Mouse (Mus musculus): Measurements from ENCODE around the gene Plcz1. TPM values are rescaled to one million over a fixed set of nuclear protein-coding genes. Genes with fewer than 3 reads are reported as not detected.

Plcz1 gene
- 0.18 TPM in 1 of 2 replicates, not detected in the other for polyA plus RNA-seq (2015; fragmentation: Nextera tagmentation; extraction: Ambion mirVana)

- H3K36me3 ChIP-seq: no peaks in the 10 kb centered on the region
- no peak within 1 kb of the TSS for H3K4me3 ChIP-seq
- 92% methylated on average over 5 of the region's 5 CpGs for WGBS
- H3K27ac ChIP-seq (replicated peaks): no peak within 1 kb of the TSS
- no peaks in the 10 kb centered on the region for H3K9me3 ChIP-seq
- H3K4me1 ChIP-seq (replicated peaks): no peaks in the 10 kb centered on the region
- H3K9ac ChIP-seq: no peak within 1 kb of the TSS
- H3K4me2 ChIP-seq: no peak within 1 kb of the TSS
- ATAC-seq (ENCODE audit: low read depth): no peak
- no peaks in the 10 kb centered on the region for H3K27me3 ChIP-seq
Observed at GRCm38 (mm10) chr6:140041357-140041756, at the start of gene Plcz1. TSS of gene Plcz1 (minus strand) at chr6:140041457.

DNA sequence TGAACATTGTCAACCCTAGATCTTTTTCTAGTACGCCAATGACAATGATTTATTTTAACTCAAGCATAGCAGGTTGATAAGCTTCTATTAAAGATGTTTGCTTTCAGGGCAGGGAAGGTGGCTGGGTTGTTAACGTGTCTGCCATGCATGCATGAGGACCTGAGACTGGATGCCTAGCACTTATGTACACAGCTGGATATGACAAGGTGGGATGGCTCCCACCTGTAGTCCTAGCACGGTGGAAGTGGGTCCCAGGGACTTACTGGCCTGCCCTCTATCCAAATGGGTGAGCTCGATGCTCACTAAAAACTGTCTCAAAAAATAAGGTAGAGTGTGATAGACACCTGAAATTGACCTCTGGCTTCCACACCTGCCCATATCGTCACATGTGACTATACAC lies 48.6 kb upstream of the Plcz1 start:
- no peak overlapping the region for H3K27ac ChIP-seq (replicated peaks)
- H3K36me3 ChIP-seq: no peaks in the 10 kb centered on the region
- no peaks in the 10 kb centered on the region for H3K27me3 ChIP-seq
- H3K4me3 ChIP-seq: no peak overlapping the region
- H3K4me2 ChIP-seq: no peak overlapping the region
- no peaks in the 10 kb centered on the region for H3K9me3 ChIP-seq
- WGBS: 86% methylated on average over 5 of the region's 5 CpGs
- ATAC-seq (ENCODE audit: low read depth): no peak
- no peak overlapping the region for H3K9ac ChIP-seq
- no peaks in the 10 kb centered on the region for H3K4me1 ChIP-seq (replicated peaks)

DNA sequence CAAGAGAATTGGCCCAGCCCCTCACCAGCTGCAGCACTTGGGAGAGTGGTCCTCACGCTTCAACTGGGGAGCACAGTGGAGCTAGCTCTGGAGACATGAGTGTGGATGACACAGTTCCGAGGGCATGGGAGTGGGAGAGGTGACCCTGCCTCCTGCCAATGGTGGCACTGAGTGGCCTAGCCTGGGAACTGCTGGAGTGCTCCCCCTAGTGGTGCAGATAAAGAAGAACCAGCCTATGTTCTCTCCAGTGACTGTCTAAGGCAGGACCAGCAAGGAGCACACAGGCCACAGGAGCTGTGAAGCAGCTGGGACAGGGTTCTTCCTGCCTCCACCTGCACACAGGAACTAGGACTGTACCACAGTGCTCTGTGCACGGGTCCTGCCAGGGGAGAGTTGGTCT lies 40.5 kb upstream of the Plcz1 start:
- ATAC-seq (ENCODE audit: low read depth): no peak
- no peak overlapping the region for H3K4me3 ChIP-seq
- no peaks in the 10 kb centered on the region for H3K9me3 ChIP-seq
- H3K4me1 ChIP-seq (replicated peaks): no peaks in the 10 kb centered on the region
- H3K4me2 ChIP-seq: no peak overlapping the region
- H3K9ac ChIP-seq: no peak overlapping the region
- no peaks in the 10 kb centered on the region for H3K27me3 ChIP-seq
- no peaks in the 10 kb centered on the region for H3K36me3 ChIP-seq
- H3K27ac ChIP-seq (replicated peaks): no peak overlapping the region
- 77% methylated on average over 3 of the region's 3 CpGs for WGBS

DNA sequence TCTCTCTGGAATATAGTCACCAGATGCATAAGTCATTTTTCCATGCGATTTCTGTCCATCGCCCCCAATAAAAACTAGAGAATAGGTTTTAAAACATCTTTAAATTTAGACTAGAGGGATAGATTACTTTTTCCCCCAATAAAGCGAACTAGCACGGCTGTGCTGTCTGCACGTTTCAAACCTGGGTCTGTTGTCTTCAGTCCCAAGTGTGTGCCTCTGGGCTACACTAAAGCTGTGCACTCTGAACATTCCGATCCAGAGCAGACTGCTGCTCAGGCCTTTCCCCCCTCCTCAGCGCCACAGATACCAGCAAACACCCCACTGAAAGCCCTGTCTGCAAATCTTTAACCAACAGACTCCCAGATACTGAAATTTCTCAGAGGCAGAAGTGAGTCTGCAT lies 39.7 kb upstream of the Plcz1 start:
- ATAC-seq (ENCODE audit: low read depth): no peak
- Histone ChIP-seq H3K27me3 (no peaks in the 10 kb centered on the region), H3K9me3 (no peaks in the 10 kb centered on the region), H3K4me1 (replicated peaks) (no peaks in the 10 kb centered on the region), H3K36me3 (no peaks in the 10 kb centered on the region), H3K4me3 (no peak overlapping the region), H3K27ac (replicated peaks) (no peak overlapping the region), H3K4me2 (no peak overlapping the region), H3K9ac (no peak overlapping the region)
- WGBS: 83% methylated on average over 7 of the region's 7 CpGs

DNA sequence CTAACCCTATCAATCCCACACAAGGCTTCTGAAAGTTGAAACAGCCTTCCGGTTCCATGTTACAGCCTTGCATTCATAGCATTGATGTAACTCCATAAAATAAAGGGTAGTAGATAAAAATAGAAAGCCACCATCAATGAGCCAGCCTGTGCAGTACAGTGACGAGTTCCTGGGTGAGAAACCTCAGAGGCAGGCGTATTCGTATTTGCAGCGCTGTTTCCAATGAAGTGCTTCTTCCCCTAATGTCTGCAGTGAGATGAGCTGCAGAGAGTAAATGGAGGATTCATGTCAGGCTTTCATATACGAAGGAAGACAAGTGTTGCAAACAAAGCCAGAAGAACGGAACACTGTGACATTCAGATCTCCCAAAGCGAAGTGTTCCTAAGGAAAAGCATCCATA lies 27.9 kb upstream of the Plcz1 start:
- H3K4me1 ChIP-seq (replicated peaks): no peaks in the 10 kb centered on the region
- no peaks in the 10 kb centered on the region for H3K27me3 ChIP-seq
- ATAC-seq (ENCODE audit: low read depth): no peak
- H3K9me3 ChIP-seq: peaks cover 5% of the 10 kb centered on the region; the same call in 1 of the 2 replicates
- no peak overlapping the region for H3K4me3 ChIP-seq
- no peak overlapping the region for H3K27ac ChIP-seq (replicated peaks)
- 92% methylated on average over 8 of the region's 8 CpGs for WGBS
- no peaks in the 10 kb centered on the region for H3K36me3 ChIP-seq
- no peak overlapping the region for H3K9ac ChIP-seq
- no peak overlapping the region for H3K4me2 ChIP-seq

GRCm38 (mm10) chr6:140054271-140054928 lies 13.1 kb upstream of the Plcz1 start:
- ATAC-seq (ENCODE audit: low read depth): no peak

DNA sequence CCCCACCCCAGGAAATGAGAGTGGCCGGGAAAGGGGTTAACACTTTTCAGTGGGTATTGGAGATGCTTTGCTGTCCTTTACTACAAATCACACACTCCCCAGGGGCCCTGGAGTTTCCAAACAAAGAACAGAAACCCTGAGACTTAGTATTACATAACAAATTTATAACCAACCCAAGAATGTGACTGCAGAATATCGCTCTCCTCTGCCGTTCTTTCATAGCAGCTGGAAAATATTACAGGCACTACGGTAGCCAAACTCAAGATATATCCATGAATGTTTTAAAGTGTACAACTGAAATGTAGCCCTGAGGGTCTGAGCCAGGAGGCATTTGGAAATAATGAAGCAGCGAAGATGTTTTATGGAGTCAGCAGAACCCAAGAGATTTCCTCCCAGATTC lies 10.2 kb upstream of the Plcz1 start:
- no peak overlapping the region for H3K4me2 ChIP-seq
- WGBS: 75% methylated on average over 5 of the region's 5 CpGs

More at GRCm38 (mm10) chr6:140054271-140054928, 13.1 kb upstream of the Plcz1 start:
- Histone ChIP-seq H3K27me3 (no peaks in the 10 kb centered on the region), H3K27ac (replicated peaks) (no peak overlapping the region), H3K36me3 (no peaks in the 10 kb centered on the region), H3K9me3 (no peaks in the 10 kb centered on the region), H3K9ac (no peak overlapping the region), H3K4me1 (replicated peaks) (no peaks in the 10 kb centered on the region), H3K4me2 (no peak overlapping the region), H3K4me3 (no peak overlapping the region)
- WGBS: 62% methylated on average over 5 of the region's 5 CpGs

DNA sequence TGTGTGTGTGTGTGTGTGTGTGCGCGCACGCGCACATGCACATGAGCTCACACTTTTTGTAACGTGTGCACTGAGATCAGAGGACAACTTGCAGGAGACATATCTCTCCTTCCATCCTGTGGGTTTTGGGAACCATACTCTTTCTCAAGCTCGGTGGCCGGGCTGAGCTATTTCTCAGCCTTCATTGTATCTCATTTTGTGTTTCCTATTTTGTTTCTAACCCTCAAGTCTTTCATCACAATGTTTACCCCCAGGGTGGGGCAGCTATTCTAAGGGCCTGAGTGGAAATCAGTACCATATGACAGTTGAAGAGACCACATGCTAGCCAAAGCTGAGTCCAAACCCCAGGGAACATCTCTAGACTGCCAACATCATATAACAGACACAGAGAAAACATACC lies 305 bp downstream of the Plcz1 start, which contains the start of gene Capza3:
TSS of gene Capza3 (plus strand) at position 301 of the 400 bp plus-strand sequence.
- Histone ChIP-seq H3K27ac (replicated peaks) (no peak within 1 kb of the TSS), H3K27me3 (no peaks in the 10 kb centered on the region), H3K4me2 (no peak within 1 kb of the TSS), H3K4me1 (replicated peaks) (no peaks in the 10 kb centered on the region), H3K9me3 (no peaks in the 10 kb centered on the region), H3K36me3 (no peaks in the 10 kb centered on the region), H3K9ac (no peak within 1 kb of the TSS), H3K4me3 (no peak within 1 kb of the TSS)
- 95% methylated on average over 7 of the region's 7 CpGs for WGBS
- no peak for ATAC-seq (ENCODE audit: low read depth)

More for the DNA sequence above, 10.2 kb upstream of the Plcz1 start:
- Histone ChIP-seq H3K4me1 (replicated peaks) (no peaks in the 10 kb centered on the region), H3K27ac (replicated peaks) (no peak overlapping the region), H3K27me3 (no peaks in the 10 kb centered on the region), H3K36me3 (no peaks in the 10 kb centered on the region), H3K9me3 (no peaks in the 10 kb centered on the region), H3K4me3 (no peak overlapping the region), H3K9ac (no peak overlapping the region)
- no peak for ATAC-seq (ENCODE audit: low read depth)

DNA sequence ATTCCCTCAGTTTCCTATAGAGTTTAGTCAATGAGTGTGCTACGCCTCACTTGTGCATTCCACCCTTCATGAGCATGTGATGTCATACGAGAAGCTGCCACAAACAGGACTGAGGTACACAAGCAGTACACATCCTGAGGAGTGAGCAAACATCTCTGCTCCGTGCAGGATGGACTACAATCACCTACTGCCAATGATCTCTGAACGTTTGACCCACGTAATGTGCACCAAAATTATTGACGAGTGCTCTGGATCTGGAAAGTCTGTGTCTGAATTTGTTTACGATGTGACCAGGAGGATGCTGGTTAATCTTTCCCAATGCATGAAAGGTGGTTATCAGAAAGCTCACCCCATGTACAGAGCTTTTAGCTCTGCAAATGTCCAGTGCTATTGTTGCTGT lies 16.9 kb downstream of the Plcz1 start:
- H3K9ac ChIP-seq: no peak overlapping the region
- H3K36me3 ChIP-seq: no peaks in the 10 kb centered on the region
- H3K27ac ChIP-seq (replicated peaks): no peak overlapping the region
- no peak overlapping the region for H3K4me3 ChIP-seq
- no peaks in the 10 kb centered on the region for H3K27me3 ChIP-seq
- no peaks in the 10 kb centered on the region for H3K4me1 ChIP-seq (replicated peaks)
- H3K9me3 ChIP-seq: no peaks in the 10 kb centered on the region
- no peak for ATAC-seq (ENCODE audit: low read depth)
- H3K4me2 ChIP-seq: no peak overlapping the region
- WGBS: 80% methylated on average over 7 of the region's 7 CpGs

DNA sequence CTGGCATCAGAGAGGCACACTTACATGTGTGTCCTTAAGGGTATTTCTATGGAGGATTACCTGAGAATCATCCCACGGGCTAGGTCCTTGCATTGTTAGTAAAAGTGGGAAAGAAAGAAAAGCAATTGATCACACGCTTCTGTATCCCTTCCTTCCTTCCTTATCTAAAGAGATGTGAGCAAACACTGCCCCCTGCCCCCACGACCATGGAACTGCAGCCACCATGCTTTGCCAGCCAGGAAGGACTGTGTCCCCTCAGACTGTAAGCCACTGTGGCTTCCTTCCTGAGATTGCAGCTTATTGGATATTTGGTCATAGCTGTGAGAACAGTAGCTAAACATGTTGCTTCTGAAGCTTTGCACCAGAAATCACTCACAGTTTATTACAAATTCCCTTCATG lies 36.1 kb downstream of the Plcz1 start:
- ATAC-seq (ENCODE audit: low read depth): no peak
- H3K4me2 ChIP-seq: no peak overlapping the region
- no peak overlapping the region for H3K9ac ChIP-seq
- H3K27ac ChIP-seq (replicated peaks): no peak overlapping the region
- H3K27me3 ChIP-seq: no peaks in the 10 kb centered on the region
- H3K4me3 ChIP-seq: no peak overlapping the region
- H3K4me1 ChIP-seq (replicated peaks): no peaks in the 10 kb centered on the region
- H3K9me3 ChIP-seq: 0 out of 2 replicates have a peak, but pooled peaks cover 5% of the 10 kb centered on the region
- 80% methylated on average over 3 of the region's 3 CpGs for WGBS
- H3K36me3 ChIP-seq: no peaks in the 10 kb centered on the region

- Histone ChIP-seq H3K27ac (replicated peaks) (no peak overlapping the region), H3K4me2 (no peak overlapping the region), H3K27me3 (no peaks in the 10 kb centered on the region), H3K4me3 (no peak overlapping the region), H3K9me3 (no peaks in the 10 kb centered on the region), H3K9ac (no peak overlapping the region), H3K4me1 (replicated peaks) (no peaks in the 10 kb centered on the region; the same call in 1 of the 2 replicates), H3K36me3 (no peaks in the 10 kb centered on the region)
- 90% methylated on average over 10 of the region's 10 CpGs for WGBS
- no peak for ATAC-seq (ENCODE audit: low read depth)
Observed at GRCm38 (mm10) chr6:139989597-139989996, 51.7 kb downstream of the Plcz1 start.

DNA sequence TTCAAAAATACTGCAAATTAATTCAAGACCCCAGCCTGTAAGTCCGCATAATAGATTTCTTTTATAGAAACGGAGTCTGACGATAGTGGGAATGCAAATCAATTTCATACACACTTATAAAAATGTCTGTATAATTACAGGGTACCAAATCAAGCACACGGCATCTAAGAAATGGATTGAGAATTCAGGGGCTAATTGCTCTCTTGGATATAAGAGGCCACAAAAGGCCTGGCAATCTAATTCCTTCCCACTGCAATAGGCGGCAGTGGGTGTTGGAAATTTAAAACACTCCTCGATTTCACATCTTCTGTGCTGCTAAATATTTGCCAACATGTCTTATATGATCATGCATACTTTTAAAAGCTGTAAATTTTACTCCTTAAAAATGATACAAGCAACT lies 52.2 kb downstream of the Plcz1 start:
- no peaks in the 10 kb centered on the region; the same call in 1 of the 2 replicates for H3K4me1 ChIP-seq (replicated peaks)
- H3K4me3 ChIP-seq: no peak overlapping the region
- H3K4me2 ChIP-seq: no peak overlapping the region
- H3K9ac ChIP-seq: no peak overlapping the region
- H3K27me3 ChIP-seq: no peaks in the 10 kb centered on the region
- no peak overlapping the region for H3K27ac ChIP-seq (replicated peaks)
- no peaks in the 10 kb centered on the region for H3K36me3 ChIP-seq
- no peaks in the 10 kb centered on the region for H3K9me3 ChIP-seq
- 66% methylated on average over 6 of the region's 6 CpGs for WGBS
- no peak for ATAC-seq (ENCODE audit: low read depth)

GRCm38 (mm10) chr6:139986564-139986963 lies 54.7 kb downstream of the Plcz1 start:
- no peaks in the 10 kb centered on the region for H3K27me3 ChIP-seq
- 96% methylated on average over 2 of the region's 2 CpGs for WGBS
- no peak overlapping the region for H3K4me3 ChIP-seq
- H3K9ac ChIP-seq: no peak overlapping the region
- no peak overlapping the region for H3K27ac ChIP-seq (replicated peaks)
- H3K36me3 ChIP-seq: no peaks in the 10 kb centered on the region
- H3K9me3 ChIP-seq: no peaks in the 10 kb centered on the region
- H3K4me2 ChIP-seq: no peak overlapping the region
- no peak for ATAC-seq (ENCODE audit: low read depth)
- H3K4me1 ChIP-seq (replicated peaks): no peaks in the 10 kb centered on the region; the same call in 1 of the 2 replicates
